Mouse (Mus musculus) liver, embryonic 14.5 days (tissue): Measurements from ENCODE around the gene Spg7.

Experiments used
- CTCF ChIP-seq: IDR thresholded peaks from 2 replicates; pipeline ENCODE4 v1.5.1; 2016; ENCODE audit warnings: antibody characterized with exemption, low read depth, control low read depth
- EP300 ChIP-seq: IDR thresholded peaks from 2 replicates; pipeline ENCODE4 v1.6.1; 2016; ENCODE audit warnings: antibody characterized with exemption, low read depth

- TF ChIP-seq CTCF (no peak), EP300 (no peak)
These were observed 73.1 kb downstream of the Spg7 start for GRCm38 (mm10) chr8:123135806-123136205.
